Mouse (Mus musculus): ENCODE data around the gene Fgfr2. TPM values are rescaled to one million over a fixed set of nuclear protein-coding genes. Genes with fewer than 3 reads are reported as not detected.

Fgfr2 gene
- polyA plus RNA-seq, 1 experiment from 2014 or later: 106 TPM

- Histone ChIP-seq H3K9me3 (ENCODE audit: control insufficient read depth, low read length) (no peaks in the 10 kb centered on the region), H3K27ac (replicated peaks; ENCODE audit: low read depth, low read length) (0 out of 2 replicates have a peak overlapping the region, but pooled peaks have one; percentile 22), H3K36me3 (ENCODE audit: control insufficient read depth, insufficient read depth, low read length) (no peaks in the 10 kb centered on the region), H3K27me3 (replicated peaks; ENCODE audit: control insufficient read depth, insufficient read depth, low read length) (no peaks in the 10 kb centered on the region), H3K4me2 (ENCODE audit: low read depth, low read length) (no peak overlapping the region), H3K4me3 (ENCODE audit: low read depth, low read length) (no peak overlapping the region), H3K9ac (ENCODE audit: low read depth, low read length) (no peak overlapping the region), H3K4me1 (ENCODE audit: control insufficient read depth, insufficient read depth, low read length) (peaks cover 11% of the 10 kb centered on the region)
- 44% methylated on average over 4 of the region's 4 CpGs for WGBS
- DNase-seq (ENCODE audit: low spot score) (no peak), ATAC-seq (ENCODE audit: low read depth) (no peak)
These were observed 336.6 kb downstream of the Fgfr2 start for GRCm38 (mm10) chr7:132786522-132786921.

GRCm38 (mm10) chr7:132786011-132786410 is 337.1 kb downstream of the Fgfr2 start:
- DNase-seq (ENCODE audit: low spot score) (no peak), ATAC-seq (ENCODE audit: low read depth) (no peak)
- H3K36me3 ChIP-seq (ENCODE audit: control insufficient read depth, insufficient read depth, low read length): no peaks in the 10 kb centered on the region
- H3K27ac ChIP-seq (replicated peaks; ENCODE audit: low read depth, low read length): 0 out of 2 replicates have a peak overlapping the region, but pooled peaks have one; percentile 30
- 54% methylated on average over 7 of the region's 7 CpGs for WGBS
- no peaks in the 10 kb centered on the region for H3K9me3 ChIP-seq (ENCODE audit: control insufficient read depth, low read length)
- no peak overlapping the region for H3K4me3 ChIP-seq (ENCODE audit: low read depth, low read length)
- no peak overlapping the region for H3K4me2 ChIP-seq (ENCODE audit: low read depth, low read length)
- H3K4me1 ChIP-seq (ENCODE audit: control insufficient read depth, insufficient read depth, low read length): peaks cover 15% of the 10 kb centered on the region
- no peaks in the 10 kb centered on the region for H3K27me3 ChIP-seq (replicated peaks; ENCODE audit: control insufficient read depth, insufficient read depth, low read length)
- no peak overlapping the region for H3K9ac ChIP-seq (ENCODE audit: low read depth, low read length)

- H3K36me3 ChIP-seq (ENCODE audit: control insufficient read depth, insufficient read depth, low read length): peaks cover under 1% of the 10 kb centered on the region; the same call in 1 of the 2 replicates
- H3K4me3 ChIP-seq (ENCODE audit: low read depth, low read length): no peak overlapping the region
- H3K4me2 ChIP-seq (ENCODE audit: low read depth, low read length): no peak overlapping the region
- DNase-seq (ENCODE audit: low spot score) (no peak), ATAC-seq (ENCODE audit: low read depth) (no peak)
- WGBS: 71% methylated on average over 5 of the region's 5 CpGs
- no peaks in the 10 kb centered on the region for H3K27me3 ChIP-seq (replicated peaks; ENCODE audit: control insufficient read depth, insufficient read depth, low read length)
- H3K27ac ChIP-seq (replicated peaks; ENCODE audit: low read depth, low read length): no peak overlapping the region
- no peaks in the 10 kb centered on the region for H3K9me3 ChIP-seq (ENCODE audit: control insufficient read depth, low read length)
- peaks cover 15% of the 10 kb centered on the region for H3K4me1 ChIP-seq (ENCODE audit: control insufficient read depth, insufficient read depth, low read length)
- H3K9ac ChIP-seq (ENCODE audit: low read depth, low read length): no peak overlapping the region
These were observed 339.0 kb downstream of the Fgfr2 start for GRCm38 (mm10) chr7:132784101-132784500.

GRCm38 (mm10) chr7:132781850-132782249 is 341.3 kb downstream of the Fgfr2 start:
- ATAC-seq (ENCODE audit: low read depth) (peak; percentile 10; the same call in 1 of the 2 replicates), DNase-seq (ENCODE audit: low spot score) (no peak)
- no peak overlapping the region for H3K4me3 ChIP-seq (ENCODE audit: low read depth, low read length)
- H3K36me3 ChIP-seq (ENCODE audit: control insufficient read depth, insufficient read depth, low read length): peaks cover 22% of the 10 kb centered on the region
- H3K4me2 ChIP-seq (ENCODE audit: low read depth, low read length): no peak overlapping the region
- peaks cover 15% of the 10 kb centered on the region for H3K4me1 ChIP-seq (ENCODE audit: control insufficient read depth, insufficient read depth, low read length)
- no peaks in the 10 kb centered on the region for H3K27me3 ChIP-seq (replicated peaks; ENCODE audit: control insufficient read depth, insufficient read depth, low read length)
- 0 out of 2 replicates have a peak overlapping the region, but pooled peaks have one; percentile 2 for H3K9ac ChIP-seq (ENCODE audit: low read depth, low read length)
- no peaks in the 10 kb centered on the region for H3K9me3 ChIP-seq (ENCODE audit: control insufficient read depth, low read length)
- peak overlapping the region; percentile 53; the same call in 1 of the 2 replicates for H3K27ac ChIP-seq (replicated peaks; ENCODE audit: low read depth, low read length)
- 39% methylated on average over 6 of the region's 6 CpGs for WGBS

GRCm38 (mm10) chr7:132781130-132781814 is 341.9 kb downstream of the Fgfr2 start:
- H3K4me1 ChIP-seq (ENCODE audit: control insufficient read depth, insufficient read depth, low read length): peaks cover 15% of the 10 kb centered on the region
- peak overlapping the region; percentile 53; the same call in 1 of the 2 replicates for H3K27ac ChIP-seq (replicated peaks; ENCODE audit: low read depth, low read length)
- no peaks in the 10 kb centered on the region for H3K27me3 ChIP-seq (replicated peaks; ENCODE audit: control insufficient read depth, insufficient read depth, low read length)
- H3K9me3 ChIP-seq (ENCODE audit: control insufficient read depth, low read length): no peaks in the 10 kb centered on the region
- H3K4me2 ChIP-seq (ENCODE audit: low read depth, low read length): no peak overlapping the region
- DNase-seq (ENCODE audit: low spot score): no peak
- WGBS: 31% methylated on average over 7 of the region's 7 CpGs
- H3K9ac ChIP-seq (ENCODE audit: low read depth, low read length): peak overlapping the region; percentile 2; the same call in 1 of the 2 replicates
- no peak overlapping the region for H3K4me3 ChIP-seq (ENCODE audit: low read depth, low read length)
- peak; percentile 35; the same call in 1 of the 2 replicates for ATAC-seq (ENCODE audit: low read depth)
- H3K36me3 ChIP-seq (ENCODE audit: control insufficient read depth, insufficient read depth, low read length): peaks cover 26% of the 10 kb centered on the region

- no peak overlapping the region for H3K4me3 ChIP-seq (ENCODE audit: low read depth, low read length)
- no peak overlapping the region for H3K4me2 ChIP-seq (ENCODE audit: low read depth, low read length)
- WGBS: 49% methylated on average over 4 of the region's 4 CpGs
- H3K27ac ChIP-seq (replicated peaks; ENCODE audit: low read depth, low read length): peak overlapping the region; percentile 53; the same call in 1 of the 2 replicates
- no peak overlapping the region for H3K9ac ChIP-seq (ENCODE audit: low read depth, low read length)
- DNase-seq (ENCODE audit: low spot score) (peak; percentile 46), ATAC-seq (ENCODE audit: low read depth) (no peak; the same call in 1 of the 2 replicates)
- H3K36me3 ChIP-seq (ENCODE audit: control insufficient read depth, insufficient read depth, low read length): peaks cover 33% of the 10 kb centered on the region
- no peaks in the 10 kb centered on the region for H3K27me3 ChIP-seq (replicated peaks; ENCODE audit: control insufficient read depth, insufficient read depth, low read length)
- peaks cover 15% of the 10 kb centered on the region for H3K4me1 ChIP-seq (ENCODE audit: control insufficient read depth, insufficient read depth, low read length)
- H3K9me3 ChIP-seq (ENCODE audit: control insufficient read depth, low read length): no peaks in the 10 kb centered on the region
These were observed 342.5 kb downstream of the Fgfr2 start for GRCm38 (mm10) chr7:132780611-132781010.

GRCm38 (mm10) chr7:132778630-132779029 is 344.5 kb downstream of the Fgfr2 start:
- Histone ChIP-seq H3K27me3 (replicated peaks; ENCODE audit: control insufficient read depth, insufficient read depth, low read length) (no peaks in the 10 kb centered on the region), H3K4me2 (ENCODE audit: low read depth, low read length) (no peak overlapping the region), H3K9ac (ENCODE audit: low read depth, low read length) (no peak overlapping the region), H3K4me1 (ENCODE audit: control insufficient read depth, insufficient read depth, low read length) (peaks cover 15% of the 10 kb centered on the region), H3K36me3 (ENCODE audit: control insufficient read depth, insufficient read depth, low read length) (peaks cover 35% of the 10 kb centered on the region), H3K9me3 (ENCODE audit: control insufficient read depth, low read length) (no peaks in the 10 kb centered on the region), H3K27ac (replicated peaks; ENCODE audit: low read depth, low read length) (no peak overlapping the region), H3K4me3 (ENCODE audit: low read depth, low read length) (no peak overlapping the region)
- ATAC-seq (ENCODE audit: low read depth): no peak
- 94% methylated on average over 13 of the region's 13 CpGs for WGBS
- DNase-seq (ENCODE audit: low spot score): no peak

- H3K4me3 ChIP-seq (ENCODE audit: low read depth, low read length): no peak overlapping the region
- no peak for ATAC-seq (ENCODE audit: low read depth)
- H3K36me3 ChIP-seq (ENCODE audit: control insufficient read depth, insufficient read depth, low read length): peaks cover 35% of the 10 kb centered on the region
- no peaks in the 10 kb centered on the region for H3K27me3 ChIP-seq (replicated peaks; ENCODE audit: control insufficient read depth, insufficient read depth, low read length)
- no peaks in the 10 kb centered on the region for H3K9me3 ChIP-seq (ENCODE audit: control insufficient read depth, low read length)
- no peak overlapping the region for H3K9ac ChIP-seq (ENCODE audit: low read depth, low read length)
- H3K27ac ChIP-seq (replicated peaks; ENCODE audit: low read depth, low read length): no peak overlapping the region
- WGBS: 93% methylated on average over 1 of the region's 1 CpGs
- no peak for DNase-seq (ENCODE audit: low spot score)
- peaks cover 15% of the 10 kb centered on the region for H3K4me1 ChIP-seq (ENCODE audit: control insufficient read depth, insufficient read depth, low read length)
- H3K4me2 ChIP-seq (ENCODE audit: low read depth, low read length): no peak overlapping the region
These were observed 345.3 kb downstream of the Fgfr2 start for GRCm38 (mm10) chr7:132777728-132778453.
